8 mouse cellular contexts compared by ENCODE assay signal in the genomic region with DNA sequence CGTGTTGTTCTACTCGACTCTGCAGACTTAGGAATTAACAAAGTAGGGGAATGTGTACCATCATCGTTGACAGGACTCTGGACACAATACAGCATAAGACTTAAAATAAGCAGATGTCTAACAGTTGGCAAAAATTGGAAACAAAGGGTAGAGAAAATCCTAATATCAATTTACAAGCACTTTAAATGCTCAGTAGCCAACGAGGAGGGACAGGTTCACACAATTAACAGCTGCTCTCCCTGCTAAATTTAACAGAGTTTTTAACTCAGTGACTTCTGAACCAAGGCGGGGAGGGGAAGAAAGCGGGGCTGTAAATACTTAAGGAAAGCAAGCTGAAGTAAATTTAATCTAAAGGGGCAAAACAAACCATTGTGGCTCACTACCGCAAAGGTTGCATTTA. TPM values are rescaled to one million over a fixed set of nuclear protein-coding genes. Genes with fewer than 3 reads are reported as not detected.
DNase-seq lines count a peak whose midpoint lies in the region; TF ChIP-seq lines count a peak whose summit lies in the region.

No protein-coding gene starts in this region.

- H3K9me3 ChIP-seq in E14TG2a.4 (ENCODE audit: low read length): no peaks in the 10 kb centered on the region
- H3K9me3 ChIP-seq in hindbrain, embryonic 10.5 days: no peaks in the 10 kb centered on the region

- WGBS in heart, adult 2 months: 55% methylated on average over 7 of the region's 7 CpGs
- 69% methylated on average over 7 of the region's 7 CpGs for WGBS in hindbrain, embryonic 10.5 days
- 67% methylated on average over 7 of the region's 7 CpGs for WGBS in macrophage (ENCODE audit: missing documents)

- peaks cover 5% of the 10 kb centered on the region for H3K79me2 ChIP-seq in heart, adult 2 months (replicated peaks; ENCODE audit: control insufficient read depth, insufficient read depth, low read length)
- H3K79me2 ChIP-seq in macrophage (ENCODE audit: inconsistent target): peaks cover 49% of the 10 kb centered on the region

- H3K4me3 ChIP-seq in heart, adult 2 months: peak overlapping the region; percentile 90
- H3K4me3 ChIP-seq in E14TG2a.4 (replicated peaks; ENCODE audit: low read length) (0 out of 2 replicates have a peak overlapping the region, but pooled peaks have one; percentile 90), macrophage (ENCODE audit: inconsistent target) (peak overlapping the region; percentile 54; the same call in 1 of the 2 replicates)
- peak overlapping the region; percentile 85 for H3K4me3 ChIP-seq in hindbrain, embryonic 10.5 days

- H3K27me3 ChIP-seq in heart, adult 2 months (ENCODE audit: control insufficient read depth, insufficient read depth, low read length): no peaks in the 10 kb centered on the region
- peaks cover 56% of the 10 kb centered on the region for H3K27me3 ChIP-seq in E14TG2a.4 (ENCODE audit: insufficient read depth, low read length)
- H3K27me3 ChIP-seq in hindbrain, embryonic 10.5 days (ENCODE audit: insufficient read depth, poor library complexity, severe bottlenecking): peaks cover 26% of the 10 kb centered on the region

- DNase-seq in heart, adult 2 months: no peak
- no peak for DNase-seq in heart, postnatal 4 days
- no peak for DNase-seq in hindbrain, embryonic 10.5 days (ENCODE audit: low spot score)
- no peak for DNase-seq in thymus, postnatal 4 days
- DNase-seq in Muller cell, postnatal 12 days (ENCODE audit: inconsistent ontology term): no peak
- no peak for DNase-seq in left cerebral cortex, postnatal 10 days (ENCODE audit: extremely low spot score in 1 of 2, low spot score in 2 of 2)

- peaks cover 3% of the 10 kb centered on the region; the same call in 1 of the 2 replicates for H3K36me3 ChIP-seq in heart, adult 2 months (ENCODE audit: control insufficient read depth, insufficient read depth, low read length)
- H3K36me3 ChIP-seq in E14TG2a.4 (ENCODE audit: insufficient read depth, low read length) (no peaks in the 10 kb centered on the region), macrophage (ENCODE audit: inconsistent target) (no peaks in the 10 kb centered on the region)
- H3K36me3 ChIP-seq in hindbrain, embryonic 10.5 days: no peaks in the 10 kb centered on the region

- no peak for TF ChIP-seq CTCF in heart, adult 2 months (IDR thresholded peaks at IDR 0.05)
- no peak for TF ChIP-seq CTCF in E14TG2a.4 (conservative IDR thresholded peaks at IDR 0.05; ENCODE audit: low read length)

- intact Hi-C loops in heart, adult 2 months (cut with DNase I): no loop called here
- intact Hi-C loops in left cerebral cortex, postnatal 10 days (cut with DNase I): loop anchor here (5.0 kb wide), 2 partner anchors 167 to 257 kb away; no protein-coding TSS in a partner anchor

- peaks cover 7% of the 10 kb centered on the region for H3K4me1 ChIP-seq in heart, adult 2 months (ENCODE audit: control insufficient read depth, insufficient read depth, low read length)
- peaks cover 39% of the 10 kb centered on the region for H3K4me1 ChIP-seq in E14TG2a.4 (replicated peaks; ENCODE audit: low read depth, low read length)
- H3K4me1 ChIP-seq in hindbrain, embryonic 10.5 days (replicated peaks): peaks cover 17% of the 10 kb centered on the region

- H3K27ac ChIP-seq in heart, adult 2 months: peak overlapping the region; percentile 88
- no peak overlapping the region for H3K27ac ChIP-seq in hindbrain, embryonic 10.5 days
- peak overlapping the region; percentile 21 for H3K27ac ChIP-seq in macrophage

- no peak for TF ChIP-seq EP300 in heart, adult 2 months (IDR thresholded peaks at IDR 0.05; ENCODE audit: insufficient read depth, low read depth, low read length)

- peak overlapping the region; percentile 100; the same call in 1 of the 2 replicates for H3K9ac ChIP-seq in heart, adult 2 months (ENCODE audit: low read depth, low read length)

- TF ChIP-seq POLR2A in heart, adult 2 months (IDR thresholded peaks at IDR 0.05; ENCODE audit: insufficient read depth, low read depth, low read length): no peak

RNA-seq across cellular contexts. Expression of a gene that starts 1.4 kb away (rescaled TPM):
- 10 to 100 TPM; 10.2 to 10.7 TPM for total RNA-seq in heart, adult 2 months (2021)
- 10.2 and 14.8 TPM in 2 replicates for polyA plus RNA-seq in heart, adult 2 months (2012; rRNA removed)
- 10 to 100 TPM; 18.0 to 20.9 TPM for total RNA-seq in heart, postnatal 4 days (2021)
- polyA plus RNA-seq in hindbrain, embryonic 10.5 days (2016; fragmentation: Nextera tagmentation; extraction: Ambion mirVana): 11.0 and 11.9 TPM in 2 replicates
- 100 to 1,000 TPM; 135 to 677 (median 233) TPM for total RNA-seq in macrophage (2018; cell fraction: chromatin; rRNA removed)
- 10 to 100 TPM; 26.4 to 73.8 (median 36.9) TPM for total RNA-seq in macrophage (2018; cell fraction: cytosol; rRNA removed)
- 100 to 1,000 TPM in 16 of 26 experiments, 10 to 100 TPM in 10; 75.7 to 477 (median 132) TPM for total RNA-seq in macrophage (2018; cell fraction: nucleus; rRNA removed)
- polyA plus RNA-seq in macrophage (2018): 20.2 to 33.0 TPM (median 32.0 TPM) in 3 replicates
- total RNA-seq in left cerebral cortex, postnatal 10 days (2021): 10 to 100 TPM; 35.2 to 37.8 TPM
